Mouse (Mus musculus) intestine, embryonic 15.5 days (tissue): ENCODE data around the gene F8a. TPM values are rescaled to one million over a fixed set of nuclear protein-coding genes. Genes with fewer than 3 reads are reported as not detected.
A peak's percentile ranks its signal among the peaks of the same experiment; 100 is the strongest.
"Not testable (repeated sequence)": the region's sequence is repeated elsewhere in the genome, so short reads cannot be mapped to it uniquely, and the experiment has no call there.

Source experiments
- ATAC-seq: fragments of 200-750 bp; cut with Nextera tagmentation; 2 replicates; pipeline ENCODE4 v1.8.0; 2017; ENCODE audit warnings: moderate TSS enrichment, moderate library complexity
- H3K27ac ChIP-seq: fragments of 300-500 bp; sonication (generic); 2 replicates; pipeline ENCODE4 v1.5.1; 2015; ENCODE audit warnings: mild to moderate bottlenecking, inconsistent platforms
- H3K27me3 ChIP-seq: fragments of 300-500 bp; sonication (generic); replicated peaks from 2 replicates; pipeline ENCODE4 v1.6.1; 2015; ENCODE audit warnings: inconsistent platforms
- H3K36me3 ChIP-seq: fragments of 300-500 bp; sonication (generic); 2 replicates; pipeline ENCODE4 v1.6.1; 2015; ENCODE audit warnings: inconsistent platforms
- H3K4me1 ChIP-seq: fragments of 300-500 bp; sonication (generic); replicated peaks from 2 replicates; pipeline ENCODE4 v1.6.1; 2015; ENCODE audit warnings: inconsistent platforms
- H3K4me2 ChIP-seq: fragments of 300-500 bp; sonication (generic); replicated peaks from 2 replicates; pipeline ENCODE4 v1.6.1; 2015; ENCODE audit warnings: mild to moderate bottlenecking, inconsistent platforms
- H3K4me3 ChIP-seq: fragments of 300-500 bp; sonication (generic); replicated peaks from 2 replicates; pipeline ENCODE4 v1.5.1; 2015; ENCODE audit warnings: inconsistent platforms
- H3K9ac ChIP-seq: fragments of 300-500 bp; sonication (generic); 2 replicates; pipeline ENCODE4 v1.6.1; 2015; ENCODE audit warnings: inconsistent platforms
- H3K9me3 ChIP-seq: fragments of 300-500 bp; sonication (generic); 2 replicates; pipeline ENCODE4 v1.6.1; 2016; ENCODE audit warnings: inconsistent platforms
- WGBS: fragments of 180-500 bp; shearing (Covaris S2); methylation state at CpG from one replicate; pipeline ENCODE4 v1.1.7; 2015; 5-methylcytosine and 5-hydroxymethylcytosine counted together
- polyA plus RNA-seq: library from polyadenylated mRNA; unstranded; fragments of >200 nt; fragmentation: Nextera tagmentation; extraction: Ambion mirVana; gene quantifications from 2 replicates; pipeline ENCODE4 v1.2.1, GENCODE M21; 2015

Gene F8a
- polyA plus RNA-seq, result 13.4 and 14.6 TPM in 2 replicates

DNA sequence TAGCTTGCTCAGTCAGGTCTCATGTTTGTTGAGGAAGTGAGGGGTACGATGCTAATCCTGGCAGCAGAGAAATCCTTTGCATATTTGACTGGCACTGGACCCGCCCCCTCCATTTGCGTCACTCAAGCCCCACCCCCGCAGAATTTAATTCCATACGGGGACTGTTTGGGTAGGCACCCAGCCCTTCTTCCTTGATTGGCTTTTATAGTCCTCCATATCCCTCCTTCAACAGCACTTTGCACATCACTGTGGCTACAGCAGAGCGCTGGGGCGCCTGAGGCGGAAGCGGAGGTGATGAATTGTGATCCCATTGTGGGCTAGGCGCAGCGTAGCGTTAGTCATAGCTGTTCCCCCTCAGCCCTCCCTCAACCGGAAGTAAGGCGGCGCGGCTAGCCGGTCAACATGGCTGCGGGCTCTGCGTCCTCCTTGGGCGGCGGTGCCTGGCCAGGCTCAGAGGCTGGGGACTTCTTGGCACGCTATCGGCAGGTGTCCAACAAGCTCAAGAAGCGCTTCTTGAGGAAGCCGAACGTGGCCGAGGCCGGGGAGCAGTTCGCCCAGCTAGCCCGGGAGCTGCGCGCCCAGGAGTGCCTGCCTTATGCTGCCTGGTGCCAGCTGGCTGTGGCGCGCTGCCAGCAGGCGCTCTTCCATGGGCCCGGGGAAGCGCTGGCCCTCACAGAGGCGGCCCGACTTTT is at the start of gene F8a:
TSS of gene F8a (plus strand) at position 378 of the 692 bp plus-strand sequence.
- Histone ChIP-seq H3K27me3 (no peaks in the 10 kb centered on the region; the same call in 1 of the 2 replicates), H3K9ac (peak within 1 kb of the TSS; percentile 64), H3K9me3 (no peaks in the 10 kb centered on the region), H3K36me3 (no peaks in the 10 kb centered on the region), H3K4me3 (peak within 1 kb of the TSS; percentile 62), H3K4me2 (peak within 1 kb of the TSS; percentile 76), H3K4me1 (no peaks in the 10 kb centered on the region), H3K27ac (peak within 1 kb of the TSS; percentile 87)
- peak; percentile 98 for ATAC-seq
- 20% methylated on average over 39 of the region's 39 CpGs for WGBS

DNA sequence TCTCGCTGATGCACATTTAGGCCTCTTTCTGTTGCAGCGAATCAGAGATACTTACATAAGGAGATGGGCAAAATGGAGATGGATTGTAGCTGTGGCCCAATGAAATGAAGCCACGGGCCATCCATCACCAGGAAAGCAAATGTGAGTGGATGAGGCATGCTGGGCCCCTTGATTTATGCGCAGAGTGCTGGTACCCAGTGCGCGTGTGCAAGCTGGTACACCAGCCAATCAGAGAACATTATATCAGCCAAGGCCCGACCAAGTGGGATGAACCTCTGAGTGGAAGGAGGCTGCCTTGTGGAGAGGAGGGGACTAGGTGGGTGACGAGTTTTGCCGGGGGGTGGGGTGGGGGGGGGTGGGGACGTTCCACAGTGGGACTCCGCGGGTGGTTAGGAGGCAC is 36.2 kb upstream of the F8a start, which contains the start of gene Xlr3b:
TSS of gene Xlr3b (plus strand) at position 274 of the 400 bp plus-strand sequence.
- H3K4me2 ChIP-seq, H3K4me3 ChIP-seq, H3K4me1 ChIP-seq, H3K27me3 ChIP-seq, H3K36me3 ChIP-seq, H3K9ac ChIP-seq, H3K27ac ChIP-seq, H3K9me3 ChIP-seq, ATAC-seq: not testable (repeated sequence)
- WGBS, result 75% methylated on average over 12 of the region's 12 CpGs

DNA sequence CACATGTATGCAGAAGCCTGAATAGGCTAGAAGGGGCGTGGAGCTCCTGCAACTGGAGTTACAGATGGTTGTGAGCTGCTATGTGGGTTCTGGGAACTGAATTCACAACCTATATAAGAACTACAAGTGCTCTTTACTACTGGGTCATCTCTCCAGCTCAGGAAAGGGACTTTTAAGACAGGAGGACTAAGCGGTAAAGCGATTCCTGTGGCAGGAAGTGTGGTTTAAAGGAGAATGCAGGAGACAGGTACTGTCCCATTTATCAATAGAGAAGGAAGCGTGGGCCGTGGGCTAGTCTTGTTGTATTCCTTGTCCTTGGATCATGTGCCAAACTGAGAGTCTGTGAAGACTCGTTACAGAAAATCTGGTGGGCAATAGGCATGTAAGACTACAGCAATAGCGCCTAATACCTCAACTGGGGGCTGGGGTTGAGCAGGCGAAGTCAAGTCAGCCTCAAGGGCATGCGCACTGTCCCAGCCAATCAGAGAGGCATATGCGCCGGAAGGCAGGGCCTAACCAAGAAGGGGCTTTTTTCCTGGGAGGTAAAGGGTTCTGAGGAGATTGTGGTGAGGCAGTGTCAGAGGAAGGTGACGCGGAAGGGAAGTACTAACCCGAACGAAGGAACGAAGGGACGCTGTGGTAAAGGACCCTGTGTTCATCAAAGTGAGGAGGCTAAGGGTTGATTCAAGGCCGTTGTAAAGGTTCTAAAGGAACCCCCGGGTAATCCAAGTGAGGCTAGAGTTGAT is 14.1 kb upstream of the F8a start, which contains the start of gene Xlr4b:
TSS of gene Xlr4b (plus strand) at position 515 of the 746 bp plus-strand sequence.
- H3K4me1 ChIP-seq, H3K4me3 ChIP-seq, H3K36me3 ChIP-seq, H3K9ac ChIP-seq, H3K27ac ChIP-seq, ATAC-seq, H3K9me3 ChIP-seq, H3K4me2 ChIP-seq, H3K27me3 ChIP-seq: not testable (repeated sequence)
- WGBS, result 75% methylated on average over 19 of the region's 19 CpGs

DNA sequence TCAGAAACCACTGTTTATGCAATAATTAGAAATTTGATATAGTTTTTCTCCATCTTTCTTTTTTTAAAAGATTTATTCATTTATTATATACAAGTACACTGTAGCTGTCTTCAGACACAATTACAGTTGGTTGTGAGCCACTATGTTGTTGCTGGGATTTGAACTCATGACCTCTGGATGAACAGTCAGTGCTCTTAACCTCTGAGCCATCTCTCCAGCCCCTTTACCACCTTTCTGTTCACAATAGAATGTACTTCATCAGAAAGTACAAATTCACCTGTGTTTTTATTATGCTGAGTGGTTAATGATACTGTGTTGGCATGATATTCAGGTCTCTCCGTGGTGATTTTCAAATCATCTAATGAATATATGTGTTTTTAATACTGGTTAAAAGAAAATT is 2.7 kb upstream of the F8a start:
- H3K4me2 ChIP-seq, result no peak overlapping the region
- no peaks in the 10 kb centered on the region for H3K9me3 ChIP-seq
- WGBS, result 61% methylated on average over 1 of the region's 1 CpGs
- H3K9ac ChIP-seq, result no peak overlapping the region
- no peaks in the 10 kb centered on the region; the same call in 1 of the 2 replicates for H3K27me3 ChIP-seq
- ATAC-seq, result no peak
- no peak overlapping the region for H3K4me3 ChIP-seq
- no peaks in the 10 kb centered on the region for H3K36me3 ChIP-seq
- no peak overlapping the region for H3K27ac ChIP-seq
- H3K4me1 ChIP-seq, result no peaks in the 10 kb centered on the region

DNA sequence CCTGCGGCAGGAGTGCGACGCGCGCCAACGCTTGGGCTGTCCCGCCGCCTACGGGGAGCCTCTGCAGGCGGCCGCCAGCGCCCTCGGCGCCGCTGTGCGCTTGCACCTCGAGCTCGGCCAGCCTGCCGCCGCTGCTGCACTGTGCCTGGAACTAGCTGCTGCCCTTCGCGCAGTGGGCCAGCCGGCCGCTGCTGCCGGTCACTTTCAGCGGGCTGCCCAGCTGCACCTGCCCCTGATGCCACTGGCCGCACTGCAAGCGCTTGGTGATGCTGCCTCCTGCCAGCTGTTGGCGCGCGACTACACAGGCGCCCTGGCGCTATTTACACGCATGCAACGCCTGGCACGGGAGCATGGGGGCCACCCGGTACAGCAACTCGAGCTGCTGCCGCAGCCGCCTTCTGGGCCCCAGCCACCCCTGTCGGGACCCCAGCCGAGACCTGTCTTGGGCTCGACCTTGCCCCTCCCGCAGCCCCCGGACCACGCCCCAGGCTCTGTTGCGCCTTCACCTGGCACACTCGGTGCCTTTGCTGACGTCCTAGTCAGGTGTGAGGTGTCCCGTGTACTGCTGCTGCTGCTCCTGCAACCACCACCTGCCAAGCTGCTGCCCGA is 619 bp downstream of the F8a start:
- H3K27me3 ChIP-seq, result no peaks in the 10 kb centered on the region; the same call in 1 of the 2 replicates
- H3K36me3 ChIP-seq, result no peaks in the 10 kb centered on the region
- WGBS, result 17% methylated on average over 51 of the region's 51 CpGs
- H3K9ac ChIP-seq, result peak overlapping the region; percentile 64
- H3K4me3 ChIP-seq, result peak overlapping the region; percentile 62
- peak; percentile 70 for ATAC-seq
- H3K4me2 ChIP-seq, result peak overlapping the region; percentile 76
- H3K27ac ChIP-seq, result peak overlapping the region; percentile 87
- H3K9me3 ChIP-seq, result no peaks in the 10 kb centered on the region
- no peaks in the 10 kb centered on the region for H3K4me1 ChIP-seq

DNA sequence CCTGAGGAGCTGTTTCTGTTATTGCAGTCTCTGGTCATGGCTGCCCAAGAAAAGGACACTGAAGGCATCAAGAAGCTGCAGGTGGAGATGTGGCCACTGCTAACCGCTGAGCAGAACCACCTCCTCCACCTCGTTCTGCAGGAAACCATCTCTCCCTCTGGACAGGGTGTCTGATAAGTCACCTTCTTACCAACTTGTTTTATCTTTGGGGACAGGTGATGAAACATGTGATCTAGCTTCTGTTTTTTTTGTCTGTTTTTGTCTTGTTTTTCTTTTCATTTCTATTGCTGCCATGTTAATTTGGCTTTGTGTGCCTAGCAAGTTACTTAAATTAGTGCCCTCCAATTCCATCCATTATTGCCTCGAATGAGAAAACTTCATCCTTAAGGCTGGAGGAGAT is 1.2 kb downstream of the F8a start:
- Histone ChIP-seq H3K27ac (no peak overlapping the region), H3K27me3 (no peaks in the 10 kb centered on the region; the same call in 1 of the 2 replicates), H3K4me1 (no peaks in the 10 kb centered on the region), H3K9me3 (no peaks in the 10 kb centered on the region), H3K9ac (peak overlapping the region; percentile 64), H3K4me3 (peak overlapping the region; percentile 62), H3K36me3 (no peaks in the 10 kb centered on the region), H3K4me2 (peak overlapping the region; percentile 76)
- ATAC-seq, result no peak
- 32% methylated on average over 3 of the region's 3 CpGs for WGBS

DNA sequence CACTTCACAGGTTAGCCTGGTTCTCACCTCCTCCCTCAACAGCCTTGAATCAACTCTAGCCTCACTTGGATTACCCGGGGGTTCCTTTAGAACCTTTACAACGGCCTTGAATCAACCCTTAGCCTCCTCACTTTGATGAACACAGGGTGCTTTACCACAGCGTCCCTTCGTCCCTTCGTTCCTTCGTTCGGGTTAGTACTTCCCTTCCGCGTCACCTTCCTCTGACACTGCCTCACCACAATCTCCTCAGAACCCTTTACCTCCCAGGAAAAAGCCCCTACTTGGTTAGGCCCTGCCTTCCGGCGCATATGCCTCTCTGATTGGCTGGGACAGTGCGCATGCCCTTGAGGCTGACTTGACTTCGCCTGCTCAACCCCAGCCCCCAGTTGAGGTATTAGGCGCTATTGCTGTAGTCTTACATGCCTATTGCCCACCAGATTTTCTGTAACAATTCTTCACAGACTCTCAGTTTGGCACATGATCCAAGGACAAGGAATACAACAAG is 14.8 kb downstream of the F8a start, which contains the start of gene Xlr4c:
TSS of gene Xlr4c (minus strand) at position 310 of the 505 bp plus-strand sequence.
- H3K27ac ChIP-seq, H3K9me3 ChIP-seq, H3K36me3 ChIP-seq, H3K27me3 ChIP-seq, H3K4me2 ChIP-seq, H3K4me3 ChIP-seq, H3K4me1 ChIP-seq, H3K9ac ChIP-seq, ATAC-seq: not testable (repeated sequence)
- WGBS, result 85% methylated on average over 14 of the region's 14 CpGs

DNA sequence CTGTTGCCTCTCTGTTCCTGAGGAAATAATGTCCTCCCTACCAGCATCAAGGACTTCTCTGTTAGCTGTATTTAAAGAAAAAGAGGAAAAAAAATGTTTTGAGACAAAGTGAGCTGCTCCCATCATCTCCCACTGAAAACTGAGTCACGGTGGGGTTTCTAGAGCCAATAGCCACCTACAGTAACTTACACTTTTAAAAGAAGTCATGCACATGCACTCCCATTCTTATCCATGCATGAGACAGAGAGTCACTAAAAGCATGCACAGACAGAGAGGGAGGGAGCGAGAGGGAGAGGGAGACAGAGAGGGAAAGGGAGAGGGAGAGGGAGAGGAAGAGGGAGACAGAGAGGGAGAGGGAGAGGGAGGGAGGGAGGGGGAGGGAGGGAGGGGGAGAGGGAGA is 34.3 kb downstream of the F8a start:
- H3K27me3 ChIP-seq, H3K4me3 ChIP-seq, H3K9me3 ChIP-seq, H3K4me2 ChIP-seq, H3K9ac ChIP-seq, H3K36me3 ChIP-seq, H3K4me1 ChIP-seq, ATAC-seq, H3K27ac ChIP-seq: not testable (repeated sequence)
- WGBS, result 76% methylated on average over 1 of the region's 2 CpGs

DNA sequence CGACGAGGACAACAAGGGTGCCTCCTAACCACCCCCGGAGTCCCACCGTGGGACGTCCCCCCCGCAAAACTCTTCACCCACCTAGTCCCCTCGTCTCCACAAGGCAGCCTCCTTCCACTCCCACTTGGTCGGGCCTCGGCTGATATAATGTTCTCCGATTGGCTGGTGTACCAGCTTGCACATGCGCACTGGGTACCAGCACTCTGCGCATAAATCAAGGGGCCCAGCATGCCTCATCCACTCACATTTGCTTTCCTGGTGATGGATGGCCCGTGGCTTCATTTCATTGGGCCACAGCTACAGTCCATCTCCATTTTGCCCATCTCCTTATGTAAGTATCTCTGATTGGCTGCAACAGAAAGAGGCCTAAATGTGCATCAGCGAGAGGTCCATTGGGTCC is 37.2 kb downstream of the F8a start, which contains the start of gene Xlr3c:
TSS of gene Xlr3c (minus strand) at position 121 of the 400 bp plus-strand sequence.
- WGBS, result 81% methylated on average over 14 of the region's 14 CpGs
- H3K27me3 ChIP-seq, H3K36me3 ChIP-seq, H3K4me3 ChIP-seq, H3K4me1 ChIP-seq, H3K27ac ChIP-seq, H3K9ac ChIP-seq, H3K4me2 ChIP-seq, ATAC-seq, H3K9me3 ChIP-seq: not testable (repeated sequence)

Other genes starting within 250 kb of the F8a start
- 6.8 and 6.9 TPM in 2 replicates for gene Zfp185, start 241.0 kb upstream of the F8a start, polyA plus RNA-seq
- gene Pnma5, start 191.2 kb upstream of the F8a start, polyA plus RNA-seq, result 0.09 TPM in 1 of 2 replicates, not detected in the other
- gene Pnma3, start 163.5 kb upstream of the F8a start, polyA plus RNA-seq, result 0.16 TPM in 1 of 2 replicates, not detected in the other
- gene Xlr4a, start 145.8 kb upstream of the F8a start, polyA plus RNA-seq, result 2.3 and 2.4 TPM in 2 replicates
- 6.2 and 7.5 TPM in 2 replicates for gene Xlr3a, start 131.2 kb upstream of the F8a start, polyA plus RNA-seq
- 0.13 and 0.24 TPM in 2 replicates for gene Gm14685, start 111.2 kb upstream of the F8a start, polyA plus RNA-seq
- gene Xlr5b, start 79.5 kb upstream of the F8a start, polyA plus RNA-seq, result 0.24 TPM in 1 of 2 replicates, not detected in the other
- gene DXBay18, start 78.8 kb upstream of the F8a start, polyA plus RNA-seq, result not detected in 2 replicates
- gene Spin2d, start 51.3 kb upstream of the F8a start, polyA plus RNA-seq, result not detected in 2 replicates
- gene Xlr3b, start 36.1 kb upstream of the F8a start, polyA plus RNA-seq, result 9.0 and 9.8 TPM in 2 replicates
- gene Xlr4b, start 14.0 kb upstream of the F8a start, polyA plus RNA-seq, result 1.0 and 1.4 TPM in 2 replicates
- gene Xlr4c, start 14.8 kb downstream of the F8a start, polyA plus RNA-seq, result 0.84 and 0.91 TPM in 2 replicates
- not detected in 2 replicates for gene Xlr3c, start 37.1 kb downstream of the F8a start, polyA plus RNA-seq
- gene Xlr5a, start 64.7 kb downstream of the F8a start, polyA plus RNA-seq, result 0.50 TPM in 1 of 2 replicates, not detected in the other
- gene Xlr5c, start 64.7 kb downstream of the F8a start, polyA plus RNA-seq, result 0.19 and 0.29 TPM in 2 replicates
- gene Gm45015, start 108.5 kb downstream of the F8a start, polyA plus RNA-seq, result not detected in 2 replicates
- gene Zfp275, start 114.3 kb downstream of the F8a start, polyA plus RNA-seq, result 9.9 and 10.2 TPM in 2 replicates
- not detected in 2 replicates for gene Gm18336, start 170.4 kb downstream of the F8a start, polyA plus RNA-seq
- gene Zfp92, start 182.8 kb downstream of the F8a start, polyA plus RNA-seq, result 0.32 and 0.54 TPM in 2 replicates
- not detected in 2 replicates for gene Trex2, start 207.1 kb downstream of the F8a start, polyA plus RNA-seq
- gene Haus7, start 230.8 kb downstream of the F8a start, polyA plus RNA-seq, result 58.2 and 60.6 TPM in 2 replicates